Mouse (Mus musculus): Measurements from ENCODE around the gene Pgf. TPM values are rescaled to one million over a fixed set of nuclear protein-coding genes. Genes with fewer than 3 reads are reported as not detected.

The Pgf gene
- total and polyA plus RNA-seq, 3 experiments: 0.37 to 2.8 (median 0.63) TPM

GRCm38 (mm10) chr12:85192461-85193108, 15.0 kb upstream of the Pgf start:
- DNase-seq: peak; percentile 41

- no peak for DNase-seq
Observed at GRCm38 (mm10) chr12:85190290-85190689, 12.7 kb upstream of the Pgf start.

- no peak for DNase-seq
Observed at GRCm38 (mm10) chr12:85186361-85186760, 8.8 kb upstream of the Pgf start.

GRCm38 (mm10) chr12:85185810-85186209, 8.2 kb upstream of the Pgf start:
- no peak for DNase-seq

GRCm38 (mm10) chr12:85184118-85184517, 6.5 kb upstream of the Pgf start:
- DNase-seq: no peak

- no peak for DNase-seq
Observed at GRCm38 (mm10) chr12:85182898-85183297, 5.3 kb upstream of the Pgf start.

GRCm38 (mm10) chr12:85182345-85182643, 4.7 kb upstream of the Pgf start:
- DNase-seq: no peak

- no peak for DNase-seq
Observed at GRCm38 (mm10) chr12:85181475-85182344, 4.1 kb upstream of the Pgf start.

GRCm38 (mm10) chr12:85178294-85178693, 704 bp upstream of the Pgf start:
- no peak for DNase-seq

- peak; percentile 42 for DNase-seq
Observed at GRCm38 (mm10) chr12:85176846-85177523, 605 bp downstream of the Pgf start.

GRCm38 (mm10) chr12:85175926-85176845, 1.4 kb downstream of the Pgf start:
- no peak for DNase-seq

- no peak for DNase-seq
Observed at GRCm38 (mm10) chr12:85175087-85175675, 2.4 kb downstream of the Pgf start.

- DNase-seq: no peak
Observed at GRCm38 (mm10) chr12:85174016-85174415, 3.6 kb downstream of the Pgf start.

GRCm38 (mm10) chr12:85170948-85171307, 6.7 kb downstream of the Pgf start:
- no peak for DNase-seq

- peak; percentile 50 for DNase-seq
Observed at GRCm38 (mm10) chr12:85170284-85170947, 7.2 kb downstream of the Pgf start.

- no peak for DNase-seq
Observed at GRCm38 (mm10) chr12:85169877-85170276, 7.7 kb downstream of the Pgf start.

- DNase-seq: peak; percentile 78
Observed at GRCm38 (mm10) chr12:85169117-85169858, 8.3 kb downstream of the Pgf start.

GRCm38 (mm10) chr12:85166631-85167030, 11.0 kb downstream of the Pgf start:
- no peak for DNase-seq

GRCm38 (mm10) chr12:85164996-85165395, 12.6 kb downstream of the Pgf start:
- DNase-seq: no peak

- no peak for DNase-seq
Observed at GRCm38 (mm10) chr12:85159592-85159991, 18.0 kb downstream of the Pgf start.

Measured in adrenal gland, adult 2 months (tissue).